Mouse (Mus musculus) embryo, embryonic 10.5 days (tissue): ENCODE measurements around the gene Kdm2a.
"Not testable (repeated sequence)": the region's sequence is repeated elsewhere in the genome, so short reads cannot be mapped to it uniquely, and the experiment has no call there.

Experiments
- DNase-seq: peaks from one replicate; pipeline ENCODE4 v3.0.0-alpha.2; 2015; ENCODE audit warnings: low spot score

Kdm2a gene

DNA sequence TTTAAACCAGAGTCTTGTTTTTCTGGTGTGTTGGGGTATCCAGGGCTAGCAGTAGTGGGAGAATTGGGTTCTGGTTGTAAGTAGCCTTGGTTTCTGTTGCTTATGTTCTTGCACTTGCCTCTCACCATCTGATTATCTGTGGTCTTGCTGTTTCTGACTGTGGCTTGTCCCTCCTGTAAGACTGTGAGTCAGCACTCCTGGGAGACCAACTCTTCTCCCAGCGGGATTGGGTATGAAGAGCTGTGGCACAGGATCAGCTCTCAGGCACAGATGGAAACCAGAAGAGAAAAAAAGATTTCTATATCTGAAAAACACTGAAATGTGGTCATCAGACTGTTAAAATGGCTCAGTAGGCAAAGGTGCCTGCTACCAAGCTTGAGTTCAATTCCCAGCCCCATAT lies 16.5 kb upstream of the Kdm2a start:
- DNase-seq = no peak

DNA sequence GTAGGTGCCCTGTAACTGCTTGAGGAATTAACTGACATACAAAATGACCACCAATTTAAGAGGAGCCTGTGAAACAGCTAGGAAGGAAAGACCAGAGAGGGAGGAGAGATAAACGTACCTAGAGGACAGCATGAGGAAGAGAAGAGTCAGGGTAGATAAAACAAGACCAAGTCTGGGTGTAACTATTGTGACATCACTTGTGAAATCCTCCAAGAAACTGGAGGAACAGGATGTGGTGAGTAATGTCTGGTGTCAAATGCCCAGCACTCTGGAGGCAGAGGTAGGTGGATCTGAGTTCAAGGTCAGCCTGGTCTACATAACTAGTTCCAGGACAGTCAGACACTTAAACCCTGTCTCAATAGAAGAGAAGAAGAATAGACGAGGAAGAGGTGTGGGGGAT lies 11.0 kb upstream of the Kdm2a start:
- DNase-seq = no peak

- DNase-seq = no peak
Observed at GRCm38 (mm10) chr19:4404840-4405239, 6.8 kb upstream of the Kdm2a start.

DNA sequence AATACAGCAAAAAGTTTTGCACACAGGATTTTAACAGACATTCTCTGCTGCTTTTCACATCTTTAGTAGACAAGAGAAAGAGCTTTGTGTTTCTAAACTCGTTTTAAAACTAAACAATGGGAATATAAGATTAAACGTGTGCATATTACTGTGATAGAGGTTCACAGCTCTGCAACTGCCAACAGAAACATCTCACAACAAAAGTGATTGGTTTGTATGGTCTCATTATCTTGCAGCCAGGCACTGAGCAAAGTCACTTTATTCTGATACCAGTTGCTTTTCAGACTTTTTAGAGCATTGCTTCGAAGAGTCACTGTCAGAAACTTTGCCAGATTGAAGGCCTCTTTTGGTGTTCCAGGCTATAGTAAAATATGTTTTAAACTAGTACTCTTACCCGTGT lies 874 bp upstream of the Kdm2a start:
- DNase-seq = no peak

DNA sequence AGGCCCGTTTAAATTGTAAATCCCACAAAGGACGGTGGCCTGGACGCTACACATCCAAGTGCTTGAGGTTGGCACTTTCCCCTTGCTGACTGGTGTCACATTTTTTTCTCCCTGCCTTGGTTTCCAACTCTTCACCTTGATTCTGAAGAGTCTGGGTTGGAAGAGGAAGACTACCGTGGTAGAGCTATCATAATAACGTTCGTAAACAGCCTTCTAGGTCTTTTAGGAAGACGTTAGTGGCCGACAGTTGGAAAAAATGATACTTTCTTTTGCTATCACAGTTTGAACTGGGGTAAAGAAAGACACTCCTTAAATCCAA lies 504 bp upstream of the Kdm2a start:
- no peak for DNase-seq

- peak; percentile 98 for DNase-seq
Observed at GRCm38 (mm10) chr19:4396998-4397797, 887 bp downstream of the Kdm2a start.

- DNase-seq = peak; percentile 53
Observed at GRCm38 (mm10) chr19:4396081-4396997, 1.7 kb downstream of the Kdm2a start.

- DNase-seq = no peak
Observed at GRCm38 (mm10) chr19:4387276-4387675, 10.8 kb downstream of the Kdm2a start.

DNA sequence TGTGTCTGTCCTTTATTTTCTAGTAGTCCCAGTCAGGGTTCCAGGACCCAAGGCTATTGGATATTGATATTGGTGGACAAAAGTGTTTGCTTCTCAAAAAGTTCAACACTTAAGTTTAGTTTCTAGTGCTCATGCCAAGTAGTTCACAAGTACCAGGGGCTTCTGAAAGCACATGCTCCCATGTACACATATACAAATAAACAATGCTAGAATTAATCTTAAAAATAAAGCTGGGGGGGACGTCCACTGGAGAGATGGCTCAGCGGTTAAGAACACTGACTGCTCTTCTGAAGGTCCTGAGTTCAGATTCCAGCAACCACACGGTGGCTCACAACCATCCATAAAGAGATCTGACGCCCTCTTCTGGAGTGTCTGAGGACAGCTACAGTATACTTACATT lies 13.1 kb downstream of the Kdm2a start:
- no peak for DNase-seq

GRCm38 (mm10) chr19:4384322-4384721 lies 13.8 kb downstream of the Kdm2a start:
- DNase-seq = no peak

GRCm38 (mm10) chr19:4383306-4383705 lies 14.8 kb downstream of the Kdm2a start:
- DNase-seq = no peak

DNA sequence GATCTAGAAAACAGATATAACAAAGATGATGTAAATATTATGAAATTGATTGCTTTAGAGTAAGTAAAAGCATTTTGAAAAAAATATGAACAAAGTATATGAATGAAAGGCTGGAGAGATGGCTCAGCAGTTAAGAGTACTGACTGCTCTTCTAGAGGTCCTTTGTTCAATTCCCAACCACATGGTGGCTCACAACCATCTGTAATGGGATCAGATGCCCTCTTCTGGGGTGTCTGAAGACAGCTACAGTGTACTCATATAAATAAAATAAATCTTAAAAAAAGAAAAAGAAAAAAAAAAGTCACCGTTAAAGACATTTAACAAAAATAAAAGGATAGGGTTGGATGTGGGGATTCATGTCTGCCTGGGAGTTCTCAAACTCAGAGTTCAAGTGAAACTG lies 15.8 kb downstream of the Kdm2a start:
- not testable (repeated sequence) for DNase-seq

DNA sequence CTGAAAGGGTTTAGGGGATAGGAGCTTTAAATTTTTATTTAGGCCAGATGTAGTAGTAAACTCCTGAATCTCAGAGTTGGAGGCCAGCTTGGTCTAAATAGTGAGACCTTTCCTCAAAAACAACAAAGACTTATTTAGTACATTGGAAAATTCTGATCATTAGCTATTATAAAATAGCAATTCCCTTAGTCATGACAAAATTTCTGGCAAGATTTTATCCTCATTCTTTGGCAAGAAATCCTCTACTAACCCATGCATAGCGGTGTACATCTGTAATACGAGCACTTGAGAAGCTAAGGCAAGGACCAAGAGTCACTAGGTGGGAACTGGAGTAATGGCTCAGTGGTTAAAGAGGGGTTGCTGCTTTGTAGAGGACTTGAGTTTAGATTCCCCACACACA lies 27.4 kb downstream of the Kdm2a start:
- no peak for DNase-seq

GRCm38 (mm10) chr19:4370254-4370653 lies 27.8 kb downstream of the Kdm2a start:
- DNase-seq = no peak

- DNase-seq = no peak
Observed at GRCm38 (mm10) chr19:4349455-4349854, 48.6 kb downstream of the Kdm2a start.

DNA sequence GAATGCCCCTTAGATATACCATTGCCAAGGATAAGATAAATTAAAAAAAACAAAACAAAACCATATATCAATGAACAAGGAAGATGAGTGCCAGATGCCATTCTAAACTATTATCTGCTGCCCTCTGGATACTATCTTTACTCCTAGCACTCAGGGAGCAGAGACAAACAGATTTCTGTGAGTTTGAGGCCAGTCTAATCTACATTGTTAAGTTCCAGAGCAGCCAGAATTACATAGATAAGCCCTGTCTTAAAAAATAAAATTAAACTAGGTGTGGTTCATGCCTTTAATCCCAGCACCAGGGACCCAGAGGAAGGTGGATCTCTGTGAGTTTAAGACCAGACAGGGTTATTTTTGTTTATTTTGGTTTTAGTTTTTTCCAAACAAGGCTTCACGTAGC lies 51.6 kb downstream of the Kdm2a start:
- DNase-seq = no peak

- peak; percentile 78 for DNase-seq
Observed at GRCm38 (mm10) chr19:4338162-4338561, 59.9 kb downstream of the Kdm2a start.

DNA sequence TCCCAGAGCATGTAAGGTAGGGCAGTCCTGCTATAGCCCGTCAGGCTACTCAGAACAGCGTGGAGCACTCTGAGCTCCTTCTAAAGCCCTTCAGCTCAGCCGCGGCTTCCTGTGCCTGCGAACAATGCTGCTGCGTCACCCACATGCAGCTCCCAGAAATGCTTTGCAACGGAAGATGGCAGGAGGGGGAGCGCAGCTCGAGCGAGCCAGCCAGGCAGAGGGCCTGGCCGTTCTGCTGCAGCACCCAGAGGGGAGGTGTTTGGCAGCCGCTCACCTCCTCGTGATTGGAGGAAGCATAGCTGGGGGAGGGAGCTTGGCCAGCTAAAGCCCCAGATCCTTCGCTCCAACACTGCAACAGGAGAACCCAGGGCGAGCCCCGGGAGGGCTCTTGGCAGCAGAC lies 64.3 kb downstream of the Kdm2a start:
- peak; percentile 94 for DNase-seq

DNA sequence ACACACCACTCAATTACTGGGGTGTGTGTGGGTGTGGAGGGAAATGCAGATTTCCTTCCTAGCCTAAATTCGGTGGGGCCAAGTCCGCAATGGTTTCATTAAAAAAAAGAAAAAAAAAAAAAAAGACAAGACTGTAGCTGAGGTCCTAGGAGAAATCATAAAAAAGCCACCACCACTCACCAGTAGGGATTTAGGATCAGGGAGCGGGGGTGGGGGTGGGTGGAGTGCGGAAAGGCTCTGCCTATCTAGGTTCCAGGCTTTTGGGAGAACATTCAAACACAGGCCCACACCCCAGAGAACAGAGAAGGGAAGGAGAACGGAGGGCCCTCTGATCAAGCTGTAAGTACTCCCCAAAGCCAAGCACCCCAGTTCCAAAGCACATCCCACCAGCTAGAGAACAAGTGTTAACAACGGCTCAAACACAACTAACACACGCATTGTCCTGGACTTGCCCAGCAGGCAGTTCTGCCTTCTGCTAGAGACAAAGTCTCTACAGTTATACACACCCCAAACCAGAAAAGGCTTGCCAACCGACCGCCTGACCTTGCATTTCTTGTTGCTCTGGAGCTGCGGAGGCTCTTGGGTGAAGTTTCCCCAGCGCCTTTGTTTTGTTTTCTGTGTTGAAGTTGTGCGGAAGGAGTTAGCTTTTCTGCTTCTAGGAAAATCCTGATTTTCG lies 64.8 kb downstream of the Kdm2a start:
- DNase-seq = no peak

DNA sequence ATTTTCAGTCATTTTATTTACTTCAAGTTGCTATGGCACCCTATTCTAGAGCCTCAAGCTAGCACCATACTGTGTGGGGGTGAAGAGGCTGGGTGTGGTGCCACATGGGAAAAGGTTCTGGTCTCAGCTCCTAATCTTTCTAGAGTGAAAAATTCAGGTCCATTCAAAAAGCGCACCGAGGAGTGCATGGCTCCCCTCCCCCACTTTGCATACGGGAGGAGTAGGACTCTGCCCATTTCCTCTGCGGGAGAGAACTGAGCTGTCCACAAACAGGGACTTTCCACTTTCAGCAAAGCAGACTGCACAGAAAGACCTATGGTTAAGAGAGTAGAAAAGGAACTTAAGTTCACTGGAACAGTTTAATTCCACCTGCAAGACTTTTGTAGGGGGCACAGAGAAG lies 65.4 kb downstream of the Kdm2a start:
- DNase-seq = peak; percentile 72

DNA sequence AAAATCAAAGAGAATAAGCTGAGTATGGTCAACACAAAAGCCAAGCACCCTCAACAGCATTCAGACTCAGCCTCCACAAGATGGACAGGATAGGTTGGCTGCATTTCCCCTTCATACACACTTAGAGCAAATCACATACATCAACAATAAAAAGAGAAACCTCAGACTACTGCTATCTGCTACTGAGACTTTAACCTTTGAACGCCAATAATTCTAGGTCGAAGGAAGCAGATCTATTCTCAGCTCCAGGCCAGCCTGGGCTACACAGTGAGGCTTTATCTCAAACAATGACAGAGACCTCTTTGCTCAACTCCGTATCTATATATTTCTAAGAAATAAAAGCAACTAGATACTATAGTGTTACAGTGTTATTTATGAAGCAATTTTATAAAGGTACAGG lies 66.8 kb downstream of the Kdm2a start:
- no peak for DNase-seq

GRCm38 (mm10) chr19:4330603-4331002 lies 67.5 kb downstream of the Kdm2a start:
- DNase-seq = no peak
